Mouse (Mus musculus): ENCODE measurements around the gene Hist1h3c. TPM values are rescaled to one million over a fixed set of nuclear protein-coding genes. Genes with fewer than 3 reads are reported as not detected.
"Not testable (repeated sequence)": the region's sequence is repeated elsewhere in the genome, so short reads cannot be mapped to it uniquely, and the experiment has no call there.

Hist1h3c gene
- total and polyA plus RNA-seq, 3 experiments, result 2.5 TPM; not detected in 2

GRCm38 (mm10) chr13:23747892-23748288 is 2.5 kb upstream of the Hist1h3c start:
- H3K27ac ChIP-seq, result no peak overlapping the region
- H3K4me3 ChIP-seq, result no peak overlapping the region
- peaks cover 2% of the 10 kb centered on the region; the same call in 1 of the 2 replicates for H3K36me3 ChIP-seq (ENCODE audit: control insufficient read depth, insufficient read depth, low read length)
- no peak for DNase-seq
- no peaks in the 10 kb centered on the region for H3K27me3 ChIP-seq (ENCODE audit: control insufficient read depth, insufficient read depth, low read length)
- intact Hi-C loops (cut with DNase I), result loop anchor here (5.0 kb wide), 2 partner anchors 126 to 1706 kb away; partner anchors contain the start of genes Hist1h1e, Hist1h2ag, Hist1h2be and Hist1h2bj
- TF ChIP-seq EP300 (IDR thresholded peaks at IDR 0.05; ENCODE audit: insufficient read depth, low read depth, low read length) (no peak), POLR2A (IDR thresholded peaks at IDR 0.05; ENCODE audit: insufficient read depth, low read depth, low read length) (no peak), CTCF (IDR thresholded peaks at IDR 0.05) (no peak)
- peaks cover 3% of the 10 kb centered on the region for H3K4me1 ChIP-seq (ENCODE audit: control insufficient read depth, insufficient read depth, low read length)
- no peaks in the 10 kb centered on the region for H3K79me2 ChIP-seq (replicated peaks; ENCODE audit: control insufficient read depth, insufficient read depth, low read length)
- H3K9ac ChIP-seq (ENCODE audit: low read depth, low read length), result no peak overlapping the region
- WGBS, result 18% methylated on average over 4 of the region's 4 CpGs

- peak overlapping the region; percentile 40; the same call in 1 of the 2 replicates for H3K9ac ChIP-seq (ENCODE audit: low read depth, low read length)
- no peak overlapping the region for H3K4me3 ChIP-seq
These were observed 1.9 kb upstream of the Hist1h3c start for GRCm38 (mm10) chr13:23747081-23747891.

GRCm38 (mm10) chr13:23746201-23747080 is 1.0 kb upstream of the Hist1h3c start, which contains the start of gene Hist1h2bb:
Gene Hist1h2bb, plus strand, starts transcription at chr13:23746734.
- TF ChIP-seq CTCF (IDR thresholded peaks at IDR 0.05) (peak; percentile 42), POLR2A (IDR thresholded peaks at IDR 0.05; ENCODE audit: insufficient read depth, low read depth, low read length) (peak; percentile 69), EP300 (IDR thresholded peaks at IDR 0.05; ENCODE audit: insufficient read depth, low read depth, low read length) (0 out of 2 replicates have a peak, but pooled peaks have one; percentile 8)

More at GRCm38 (mm10) chr13:23747081-23747891, 1.9 kb upstream of the Hist1h3c start:
- intact Hi-C loops (cut with DNase I), result loop anchor here (5.0 kb wide), 2 partner anchors 125 to 1705 kb away; partner anchors contain the start of genes Hist1h1e, Hist1h2ag, Hist1h2be and Hist1h2bj
- TF ChIP-seq CTCF (IDR thresholded peaks at IDR 0.05) (no peak), POLR2A (IDR thresholded peaks at IDR 0.05; ENCODE audit: insufficient read depth, low read depth, low read length) (no peak), EP300 (IDR thresholded peaks at IDR 0.05; ENCODE audit: insufficient read depth, low read depth, low read length) (no peak)
- Histone ChIP-seq H3K79me2 (replicated peaks; ENCODE audit: control insufficient read depth, insufficient read depth, low read length) (no peaks in the 10 kb centered on the region), H3K4me1 (ENCODE audit: control insufficient read depth, insufficient read depth, low read length) (peaks cover 3% of the 10 kb centered on the region), H3K36me3 (ENCODE audit: control insufficient read depth, insufficient read depth, low read length) (peaks cover 3% of the 10 kb centered on the region), H3K27ac (peak overlapping the region; percentile 12; the same call in 1 of the 2 replicates), H3K27me3 (ENCODE audit: control insufficient read depth, insufficient read depth, low read length) (no peaks in the 10 kb centered on the region)
- no peak for DNase-seq
- WGBS, result 14% methylated on average over 13 of the region's 13 CpGs

GRCm38 (mm10) chr13:23744421-23745380 is 701 bp downstream of the Hist1h3c start:
- intact Hi-C loops (cut with DNase I), result loop anchor here (5.0 kb wide), 4 partner anchors 122 to 1702 kb away; partner anchors contain the start of genes Hist1h1e, Hist1h2af, Hist1h2ag and Hist1h2be
- no peaks in the 10 kb centered on the region for H3K79me2 ChIP-seq (replicated peaks; ENCODE audit: control insufficient read depth, insufficient read depth, low read length)
- no peak overlapping the region for H3K27ac ChIP-seq
- TF ChIP-seq EP300 (IDR thresholded peaks at IDR 0.05; ENCODE audit: insufficient read depth, low read depth, low read length) (no peak), POLR2A (IDR thresholded peaks at IDR 0.05; ENCODE audit: insufficient read depth, low read depth, low read length) (no peak), CTCF (IDR thresholded peaks at IDR 0.05) (no peak)
- WGBS, result 13% methylated on average over 18 of the region's 36 CpGs
- DNase-seq, result no peak
- H3K9ac ChIP-seq (ENCODE audit: low read depth, low read length), result no peak overlapping the region
- H3K27me3 ChIP-seq (ENCODE audit: control insufficient read depth, insufficient read depth, low read length), result no peaks in the 10 kb centered on the region
- peaks cover 13% of the 10 kb centered on the region for H3K36me3 ChIP-seq (ENCODE audit: control insufficient read depth, insufficient read depth, low read length)
- peak overlapping the region; percentile 56; the same call in 1 of the 2 replicates for H3K4me3 ChIP-seq
- peaks cover 4% of the 10 kb centered on the region for H3K4me1 ChIP-seq (ENCODE audit: control insufficient read depth, insufficient read depth, low read length)

More at GRCm38 (mm10) chr13:23746201-23747080, 1.0 kb upstream of the Hist1h3c start, which contains the start of gene Hist1h2bb:
- not testable (repeated sequence) for H3K27me3 ChIP-seq (ENCODE audit: control insufficient read depth, insufficient read depth, low read length); H3K4me1 ChIP-seq (ENCODE audit: control insufficient read depth, insufficient read depth, low read length); H3K79me2 ChIP-seq (replicated peaks; ENCODE audit: control insufficient read depth, insufficient read depth, low read length)
- peak; percentile 81 to 85 for DNase-seq
- under 1% methylated on average over 52 of the region's 58 CpGs for WGBS
- Histone ChIP-seq H3K4me3 (peak within 1 kb of the TSS; percentile 56), H3K36me3 (ENCODE audit: control insufficient read depth, insufficient read depth, low read length) (peaks cover 10% of the 10 kb centered on the region), H3K9ac (ENCODE audit: low read depth, low read length) (peak within 1 kb of the TSS; percentile 92), H3K27ac (peak within 1 kb of the TSS; percentile 94)
- intact Hi-C loops (cut with DNase I), result loop anchor here (5.0 kb wide), 2 partner anchors 124 to 1704 kb away; partner anchors contain the start of genes Hist1h1e, Hist1h2ag, Hist1h2be and Hist1h2bj
